Mouse (Mus musculus) heart, postnatal 0 days (tissue): ENCODE measurements around the gene Tnfsf13b.

ENCODE experiments used
- CTCF ChIP-seq: IDR thresholded peaks from 2 replicates; pipeline ENCODE4 v1.5.1; 2016; ENCODE audit warnings: antibody characterized with exemption, control low read depth, low read depth
- EP300 ChIP-seq: IDR thresholded peaks from 2 replicates; pipeline ENCODE4 v1.6.1; 2016; ENCODE audit warnings: antibody characterized with exemption, low read depth

- TF ChIP-seq CTCF (no peak), EP300 (no peak)
Observed at GRCm38 (mm10) chr8:10051576-10051975, 45.3 kb downstream of the Tnfsf13b start.
